Mouse (Mus musculus) neural tube, embryonic 15.5 days (tissue): ENCODE data around the gene Gbf1. TPM values are rescaled to one million over a fixed set of nuclear protein-coding genes. Genes with fewer than 3 reads are reported as not detected.
"Not testable (repeated sequence)": the region's sequence is repeated elsewhere in the genome, so short reads cannot be mapped to it uniquely, and the experiment has no call there.

Experiments
- ATAC-seq: fragments of 200-750 bp; cut with Nextera tagmentation; 2 replicates; pipeline ENCODE4 v1.8.0; 2017; ENCODE audit warnings: mild to moderate bottlenecking, moderate TSS enrichment, moderate library complexity; ENCODE audit not compliant: low FRiP score
- H3K27ac ChIP-seq: fragments of 300-500 bp; sonication (generic); replicated peaks from 2 replicates; pipeline ENCODE4 v1.5.1; 2015; ENCODE audit warnings: mild to moderate bottlenecking, inconsistent platforms
- H3K27me3 ChIP-seq: fragments of 300-500 bp; sonication (generic); replicated peaks from 2 replicates; pipeline ENCODE4 v1.6.1; 2015; ENCODE audit warnings: inconsistent platforms
- H3K36me3 ChIP-seq: fragments of 300-500 bp; sonication (generic); 2 replicates; pipeline ENCODE4 v1.6.1; 2015; ENCODE audit warnings: inconsistent platforms
- H3K4me1 ChIP-seq: fragments of 300-500 bp; sonication (generic); 2 replicates; pipeline ENCODE4 v1.6.1; 2015; ENCODE audit warnings: inconsistent platforms
- H3K4me2 ChIP-seq: fragments of 300-500 bp; sonication (generic); 2 replicates; pipeline ENCODE4 v1.6.1; 2015; ENCODE audit warnings: inconsistent platforms, mild to moderate bottlenecking, moderate library complexity
- H3K4me3 ChIP-seq: fragments of 300-500 bp; sonication (generic); replicated peaks from 2 replicates; pipeline ENCODE4 v1.5.1; 2015; ENCODE audit warnings: mild to moderate bottlenecking, inconsistent platforms
- H3K9ac ChIP-seq: fragments of 300-500 bp; sonication (generic); replicated peaks from 2 replicates; pipeline ENCODE4 v1.6.1; 2015; ENCODE audit warnings: mild to moderate bottlenecking, inconsistent platforms
- H3K9me3 ChIP-seq: fragments of 300-500 bp; sonication (generic); replicated peaks from 2 replicates; pipeline ENCODE4 v1.6.1; 2016; ENCODE audit warnings: inconsistent platforms
- WGBS: fragments of 180-500 bp; shearing (Covaris S2); methylation state at CpG from one replicate; pipeline ENCODE4 v1.1.7; 2015; ENCODE audit warnings: mixed read lengths; 5-methylcytosine and 5-hydroxymethylcytosine counted together
- polyA plus RNA-seq: library from polyadenylated mRNA; unstranded; fragments of >200 nt; fragmentation: Nextera tagmentation; extraction: Ambion mirVana; gene quantifications from 2 replicates; pipeline ENCODE4 v1.2.1, GENCODE M21; 2015

The Gbf1 gene
- polyA plus RNA-seq, 1 experiment from 2014 or later = 76.6 TPM

- no peaks in the 10 kb centered on the region for H3K9me3 ChIP-seq
These were observed 3.2 kb upstream of the Gbf1 start for GRCm38 (mm10) chr19:46149091-46149490.

DNA sequence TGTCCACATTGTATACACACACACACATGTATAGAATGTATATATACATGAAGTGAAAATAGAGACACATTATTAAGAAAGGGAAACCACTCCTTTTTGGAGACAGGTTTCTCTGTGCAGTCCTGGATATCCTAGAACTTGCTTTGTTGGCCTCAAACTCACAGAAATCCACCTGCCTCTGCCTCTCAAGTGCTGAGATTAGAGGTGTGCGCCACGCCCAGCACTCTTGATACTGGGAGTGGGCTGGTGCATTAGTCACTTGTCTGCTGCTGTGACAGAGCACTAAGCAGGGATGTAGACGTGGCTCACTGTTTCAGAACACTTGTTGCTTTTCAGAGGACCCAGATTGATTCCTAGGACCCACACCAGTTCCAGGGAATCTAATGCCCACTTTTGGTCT, 13.6 kb downstream of the Gbf1 start:
- H3K4me2 ChIP-seq = no peak overlapping the region
- H3K27me3 ChIP-seq = no peaks in the 10 kb centered on the region
- H3K4me3 ChIP-seq = no peak overlapping the region
- H3K9me3 ChIP-seq = no peaks in the 10 kb centered on the region
- WGBS = 95% methylated on average over 3 of the region's 3 CpGs
- no peak overlapping the region for H3K9ac ChIP-seq
- H3K27ac ChIP-seq = no peak overlapping the region
- H3K36me3 ChIP-seq = peaks cover 32% of the 10 kb centered on the region
- no peaks in the 10 kb centered on the region for H3K4me1 ChIP-seq
- ATAC-seq = no peak

More at GRCm38 (mm10) chr19:46149091-46149490, 3.2 kb upstream of the Gbf1 start:
- 0 out of 2 replicates have a peak overlapping the region, but pooled peaks have one; percentile 49 for H3K4me3 ChIP-seq
- no peak for ATAC-seq
- H3K36me3 ChIP-seq = no peaks in the 10 kb centered on the region
- peak overlapping the region; percentile 98 for H3K4me2 ChIP-seq
- H3K27me3 ChIP-seq = peaks cover 64% of the 10 kb centered on the region
- WGBS = 27% methylated on average over 12 of the region's 12 CpGs
- no peak overlapping the region for H3K9ac ChIP-seq
- no peak overlapping the region for H3K27ac ChIP-seq
- peaks cover 38% of the 10 kb centered on the region for H3K4me1 ChIP-seq

- not testable (repeated sequence) for H3K9ac ChIP-seq, H3K4me3 ChIP-seq, H3K27me3 ChIP-seq, H3K4me2 ChIP-seq, ATAC-seq, H3K27ac ChIP-seq, H3K4me1 ChIP-seq, H3K9me3 ChIP-seq
- WGBS = 100% methylated on average over 1 of the region's 2 CpGs
- H3K36me3 ChIP-seq = peaks cover 42% of the 10 kb centered on the region
These were observed 14.9 kb downstream of the Gbf1 start for GRCm38 (mm10) chr19:46167169-46167568.

GRCm38 (mm10) chr19:46169396-46169795, 17.1 kb downstream of the Gbf1 start:
- peaks cover 35% of the 10 kb centered on the region for H3K36me3 ChIP-seq
- ATAC-seq = no peak
- 88% methylated on average over 3 of the region's 3 CpGs for whole genome bisulfite sequencing
- no peak overlapping the region for H3K27ac ChIP-seq
- H3K4me3 ChIP-seq = no peak overlapping the region
- H3K9me3 ChIP-seq = no peaks in the 10 kb centered on the region
- H3K27me3 ChIP-seq = no peaks in the 10 kb centered on the region
- H3K4me1 ChIP-seq = no peaks in the 10 kb centered on the region
- H3K4me2 ChIP-seq = no peak overlapping the region
- no peak overlapping the region for H3K9ac ChIP-seq

DNA sequence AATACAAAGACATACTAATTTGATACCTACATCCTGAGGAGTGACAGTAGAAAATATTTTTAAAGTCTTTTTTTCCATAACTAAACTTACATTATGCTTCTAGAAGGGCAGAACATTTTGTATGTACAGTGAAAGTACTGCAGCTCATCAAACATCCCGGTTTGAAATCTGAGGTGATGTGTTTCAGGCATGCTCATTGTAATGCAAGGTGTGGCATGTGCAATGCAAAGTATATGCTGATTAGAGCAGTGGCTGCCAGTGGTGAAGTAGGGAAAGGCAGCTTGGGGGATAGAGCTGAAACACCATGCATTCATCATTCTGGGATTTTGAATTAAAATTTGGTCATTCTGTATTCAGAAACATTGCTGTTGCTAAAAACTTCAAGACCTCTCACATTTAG, 17.6 kb downstream of the Gbf1 start:
- Histone ChIP-seq H3K27ac (no peak overlapping the region), H3K4me2 (no peak overlapping the region), H3K27me3 (no peaks in the 10 kb centered on the region), H3K36me3 (peaks cover 30% of the 10 kb centered on the region), H3K4me3 (no peak overlapping the region), H3K9ac (no peak overlapping the region), H3K4me1 (no peaks in the 10 kb centered on the region), H3K9me3 (no peaks in the 10 kb centered on the region)
- no peak for ATAC-seq
- WGBS = 52% methylated on average over 1 of the region's 1 CpGs

DNA sequence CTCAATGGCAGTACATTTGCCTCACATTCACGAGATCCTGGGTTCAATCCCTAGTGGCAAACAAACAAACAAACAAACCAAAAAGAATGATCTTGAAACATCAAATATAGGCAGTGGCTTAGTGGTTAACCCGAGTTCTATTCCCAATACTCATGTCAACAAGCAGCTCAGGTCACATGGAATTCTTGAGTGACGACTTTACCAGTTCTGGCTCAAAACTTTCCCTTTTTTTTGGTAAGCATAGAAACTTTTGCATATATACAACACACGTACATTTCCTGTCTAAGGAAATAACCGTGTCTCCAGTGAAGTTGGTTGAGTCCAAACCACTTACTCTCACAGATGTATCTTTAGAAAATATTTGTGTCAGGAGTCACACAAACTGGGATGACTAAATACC, 20.2 kb downstream of the Gbf1 start:
- WGBS = 85% methylated on average over 5 of the region's 5 CpGs
- ATAC-seq = no peak

GRCm38 (mm10) chr19:46175173-46175572, 22.9 kb downstream of the Gbf1 start:
- H3K36me3 ChIP-seq = peaks cover 19% of the 10 kb centered on the region; the same call in 1 of the 2 replicates
- ATAC-seq = no peak
- H3K9me3 ChIP-seq = no peaks in the 10 kb centered on the region
- no peak overlapping the region for H3K4me2 ChIP-seq
- no peak overlapping the region for H3K4me3 ChIP-seq
- H3K27ac ChIP-seq = no peak overlapping the region
- no peak overlapping the region for H3K9ac ChIP-seq
- H3K27me3 ChIP-seq = no peaks in the 10 kb centered on the region
- peaks cover 9% of the 10 kb centered on the region; the same call in 1 of the 2 replicates for H3K4me1 ChIP-seq

More for the DNA sequence above, 20.2 kb downstream of the Gbf1 start:
- Histone ChIP-seq H3K9me3 (no peaks in the 10 kb centered on the region), H3K9ac (no peak overlapping the region), H3K4me2 (no peak overlapping the region), H3K4me3 (no peak overlapping the region), H3K27ac (no peak overlapping the region), H3K4me1 (peaks cover 5% of the 10 kb centered on the region; the same call in 1 of the 2 replicates), H3K36me3 (peaks cover 19% of the 10 kb centered on the region; the same call in 1 of the 2 replicates), H3K27me3 (no peaks in the 10 kb centered on the region)

DNA sequence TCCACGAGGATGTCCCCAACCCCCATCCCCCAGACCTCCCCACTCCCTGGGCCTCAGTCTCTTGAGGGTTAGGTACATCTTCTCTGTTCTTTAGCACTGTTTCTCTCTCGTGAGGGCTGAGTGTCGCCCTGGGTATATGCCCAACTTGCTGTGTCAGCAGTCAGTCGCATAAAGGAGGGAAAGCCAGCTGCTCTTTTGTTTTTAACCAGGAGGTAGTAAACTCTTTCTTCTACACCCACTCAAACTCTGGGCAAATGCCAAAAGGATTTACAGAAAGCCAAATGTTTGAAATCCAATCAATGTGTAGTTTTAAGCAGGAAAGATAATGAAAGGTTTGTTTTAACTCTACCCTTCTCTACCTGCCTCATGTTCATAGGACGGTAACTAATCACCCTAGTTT, 24.7 kb downstream of the Gbf1 start:
- Histone ChIP-seq H3K36me3 (peaks cover 5% of the 10 kb centered on the region; the same call in 1 of the 2 replicates), H3K4me3 (no peak overlapping the region), H3K27ac (no peak overlapping the region), H3K27me3 (no peaks in the 10 kb centered on the region), H3K9ac (no peak overlapping the region), H3K9me3 (no peaks in the 10 kb centered on the region), H3K4me1 (peaks cover 9% of the 10 kb centered on the region; the same call in 1 of the 2 replicates), H3K4me2 (no peak overlapping the region)
- no peak for ATAC-seq
- WGBS = 41% methylated on average over 5 of the region's 5 CpGs

DNA sequence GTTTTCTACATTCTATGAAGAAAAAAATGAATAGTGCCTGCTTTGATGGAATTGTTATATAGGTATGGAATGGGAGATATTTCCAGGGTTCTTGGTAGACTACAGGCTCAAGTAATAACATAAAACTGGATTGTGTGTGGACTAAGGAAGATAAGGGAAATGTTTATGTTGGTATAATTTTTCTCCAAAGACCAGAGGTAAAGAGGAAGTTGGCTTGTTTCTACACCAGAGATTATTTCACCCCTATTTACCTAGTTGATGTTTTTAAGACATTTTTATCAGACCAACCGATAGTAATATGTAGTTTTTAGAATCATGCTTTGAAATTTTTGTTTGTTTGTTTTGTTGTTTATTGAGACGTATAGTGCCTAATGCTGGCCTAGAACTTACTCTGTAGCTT, 28.0 kb downstream of the Gbf1 start:
- 95% methylated on average over 2 of the region's 2 CpGs for WGBS
- H3K9ac ChIP-seq = no peak overlapping the region
- ATAC-seq = no peak
- H3K27ac ChIP-seq = no peak overlapping the region
- H3K9me3 ChIP-seq = no peaks in the 10 kb centered on the region
- no peak overlapping the region for H3K4me3 ChIP-seq
- peaks cover 5% of the 10 kb centered on the region; the same call in 1 of the 2 replicates for H3K36me3 ChIP-seq
- H3K27me3 ChIP-seq = no peaks in the 10 kb centered on the region
- no peak overlapping the region for H3K4me2 ChIP-seq
- H3K4me1 ChIP-seq = peaks cover 9% of the 10 kb centered on the region; the same call in 1 of the 2 replicates

GRCm38 (mm10) chr19:46182241-46182640, 29.9 kb downstream of the Gbf1 start:
- Histone ChIP-seq H3K27me3 (no peaks in the 10 kb centered on the region), H3K36me3 (peaks cover 5% of the 10 kb centered on the region; the same call in 1 of the 2 replicates), H3K9me3 (no peaks in the 10 kb centered on the region), H3K9ac (no peak overlapping the region), H3K27ac (no peak overlapping the region), H3K4me1 (peaks cover 5% of the 10 kb centered on the region; the same call in 1 of the 2 replicates), H3K4me2 (no peak overlapping the region), H3K4me3 (no peak overlapping the region)
- 96% methylated on average over 3 of the region's 3 CpGs for WGBS
- no peak for ATAC-seq

DNA sequence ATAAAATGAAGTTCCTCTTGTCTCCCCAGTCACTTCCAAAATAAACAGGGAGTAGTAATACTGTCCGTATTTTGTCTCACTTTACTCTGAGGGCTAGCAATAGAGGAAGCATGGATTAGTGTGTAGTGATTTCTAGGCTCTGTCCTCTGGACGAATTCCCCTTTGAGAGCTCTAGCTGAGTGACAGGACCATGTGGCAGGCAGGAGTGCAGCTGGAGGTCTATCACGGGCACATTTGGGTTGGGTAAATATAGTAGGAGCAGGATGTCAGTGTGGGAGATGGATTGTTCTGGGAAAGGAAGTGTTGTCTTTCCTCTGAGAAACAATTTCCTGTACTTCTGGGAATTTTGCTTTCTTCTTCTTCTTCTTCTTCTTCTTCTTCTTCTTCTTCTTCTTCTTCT, 34.3 kb downstream of the Gbf1 start:
- H3K36me3 ChIP-seq = peaks cover 5% of the 10 kb centered on the region; the same call in 1 of the 2 replicates
- no peak for ATAC-seq
- no peaks in the 10 kb centered on the region for H3K27me3 ChIP-seq
- no peaks in the 10 kb centered on the region for H3K9me3 ChIP-seq
- 71% methylated on average over 3 of the region's 3 CpGs for WGBS
- no peak overlapping the region for H3K4me3 ChIP-seq
- peaks cover 3% of the 10 kb centered on the region; the same call in 1 of the 2 replicates for H3K4me1 ChIP-seq
- no peak overlapping the region for H3K9ac ChIP-seq
- H3K4me2 ChIP-seq = no peak overlapping the region
- H3K27ac ChIP-seq = no peak overlapping the region

DNA sequence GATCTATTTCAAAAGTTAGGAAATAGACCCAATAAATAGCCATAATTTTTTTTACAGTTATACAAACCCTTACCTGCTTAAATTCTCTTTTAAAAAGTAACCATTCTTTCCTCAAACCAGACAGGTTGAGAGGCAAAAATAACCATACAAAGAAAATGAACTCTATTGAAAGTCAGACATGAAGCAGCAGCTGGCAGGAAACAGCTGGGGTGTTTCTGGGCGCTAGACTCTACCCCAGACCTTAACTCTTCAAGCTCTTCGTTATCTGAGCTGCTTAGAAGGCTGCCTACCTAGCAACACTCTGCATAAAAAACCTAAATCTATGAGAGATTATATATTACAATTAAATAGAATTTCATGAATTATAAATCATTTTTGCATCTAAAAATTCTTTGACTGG, 34.9 kb downstream of the Gbf1 start:
- no peak overlapping the region for H3K9ac ChIP-seq
- no peak overlapping the region for H3K4me3 ChIP-seq
- no peak overlapping the region for H3K27ac ChIP-seq
- peaks cover 5% of the 10 kb centered on the region; the same call in 1 of the 2 replicates for H3K36me3 ChIP-seq
- no peak for ATAC-seq
- 87% methylated on average over 2 of the region's 2 CpGs for WGBS
- peaks cover 3% of the 10 kb centered on the region; the same call in 1 of the 2 replicates for H3K4me1 ChIP-seq
- H3K4me2 ChIP-seq = no peak overlapping the region
- H3K27me3 ChIP-seq = no peaks in the 10 kb centered on the region
- no peaks in the 10 kb centered on the region for H3K9me3 ChIP-seq
